Mouse (Mus musculus): Measurements from ENCODE around the gene Gm28043. TPM values are rescaled to one million over a fixed set of nuclear protein-coding genes. Genes with fewer than 3 reads are reported as not detected.

Gene Gm28043
- total and polyA plus RNA-seq, 3 experiments: 1.3 to 3.4 TPM; not detected in 1

- no peaks in the 10 kb centered on the region for H3K4me1 ChIP-seq (ENCODE audit: control insufficient read depth in 1 of 2, insufficient read depth in 2 of 2, low read length in 2 of 2)
- H3K27me3 ChIP-seq (ENCODE audit: control insufficient read depth in 1 of 2, insufficient read depth in 2 of 2, low read length in 2 of 2): no peaks in the 10 kb centered on the region
- DNase-seq (ENCODE audit: low read depth, low spot score): no peak
- H3K27ac ChIP-seq (ENCODE audit: control insufficient read depth, low read depth, low read length): no peak overlapping the region
- H3K79me2 ChIP-seq (ENCODE audit: control insufficient read depth, insufficient read depth, low read length, poor library complexity): no peaks in the 10 kb centered on the region
- no peaks in the 10 kb centered on the region for H3K9me3 ChIP-seq (replicated peaks; ENCODE audit: insufficient read depth, low read length)
- H3K9ac ChIP-seq (ENCODE audit: control insufficient read depth, low read depth, low read length, poor library complexity, severe bottlenecking): no peak overlapping the region
- TF ChIP-seq CHD1 (IDR thresholded peaks at IDR 0.05; ENCODE audit: low read depth, low read length) (no peak), USF1 (IDR thresholded peaks at IDR 0.05; ENCODE audit: low read depth, low read length) (no peak), ETS1 (IDR thresholded peaks at IDR 0.05; ENCODE audit: low read depth, low read length) (no peak), TAL1 (IDR thresholded peaks at IDR 0.05; ENCODE audit: low read length) (no peak), ZKSCAN1 (IDR thresholded peaks at IDR 0.05; ENCODE audit: low read depth, low read length) (no peak), HCFC1 (IDR thresholded peaks at IDR 0.05; ENCODE audit: low read depth, low read length) (no peak), CHD2 (IDR thresholded peaks at IDR 0.05; ENCODE audit: low read length) (no peak), POLR2AphosphoS2 (IDR thresholded peaks at IDR 0.05; ENCODE audit: low read length) (no peak), MYB (IDR thresholded peaks at IDR 0.05; ENCODE audit: low read depth, low read length) (no peak), RAD21 (IDR thresholded peaks at IDR 0.05; ENCODE audit: low read depth, low read length) (no peak), CTCF (IDR thresholded peaks at IDR 0.05 in 2 of 3, conservative IDR thresholded peaks at IDR 0.05 in 1 of 3; ENCODE audit: control insufficient read depth in 1 of 3, insufficient read depth in 1 of 3, low read depth in 2 of 3, low read length in 3 of 3, poor library complexity in 1 of 3, severe bottlenecking in 1 of 3) (no peak), ELF1 (IDR thresholded peaks at IDR 0.05; ENCODE audit: low read depth, low read length) (no peak), MAZ (IDR thresholded peaks at IDR 0.05; ENCODE audit: low read depth, low read length) (no peak), POLR2A (IDR thresholded peaks at IDR 0.05; ENCODE audit: control insufficient read depth in 1 of 2, insufficient read depth in 1 of 2, low read depth in 1 of 2, low read length in 2 of 2, poor library complexity in 1 of 2) (no peak)
- H3K36me3 ChIP-seq (ENCODE audit: control insufficient read depth in 1 of 2, insufficient read depth in 2 of 2, low read length in 2 of 2): no peaks in the 10 kb centered on the region
- no peak overlapping the region for H3K4me3 ChIP-seq (ENCODE audit: control insufficient read depth in 1 of 2, insufficient read depth in 1 of 2, low read depth in 2 of 2, low read length in 2 of 2)
Observed at GRCm38 (mm10) chr17:29586921-29587320, 27.8 kb upstream of the Gm28043 start.

GRCm38 (mm10) chr17:29589221-29589898 lies 25.3 kb upstream of the Gm28043 start:
- no peaks in the 10 kb centered on the region for H3K36me3 ChIP-seq (ENCODE audit: control insufficient read depth in 1 of 2, insufficient read depth in 2 of 2, low read length in 2 of 2)
- H3K9me3 ChIP-seq (replicated peaks; ENCODE audit: insufficient read depth, low read length): no peaks in the 10 kb centered on the region
- H3K79me2 ChIP-seq (ENCODE audit: control insufficient read depth, insufficient read depth, low read length, poor library complexity): no peaks in the 10 kb centered on the region
- H3K4me3 ChIP-seq (ENCODE audit: control insufficient read depth in 1 of 2, insufficient read depth in 1 of 2, low read depth in 2 of 2, low read length in 2 of 2): no peak overlapping the region
- H3K27ac ChIP-seq (ENCODE audit: control insufficient read depth, low read depth, low read length): no peak overlapping the region
- H3K9ac ChIP-seq (ENCODE audit: control insufficient read depth, low read depth, low read length, poor library complexity, severe bottlenecking): no peak overlapping the region
- DNase-seq (ENCODE audit: low read depth, low spot score): no peak
- TF ChIP-seq USF2 (IDR thresholded peaks at IDR 0.05; ENCODE audit: borderline replicate concordance in 1 of 2, insufficient read depth in 1 of 2, low read depth in 1 of 2, low read length in 2 of 2): no peak
- TF ChIP-seq E2F4 (IDR thresholded peaks at IDR 0.05; ENCODE audit: borderline replicate concordance, low read depth, low read length): no peak
- no peaks in the 10 kb centered on the region for H3K4me1 ChIP-seq (ENCODE audit: control insufficient read depth in 1 of 2, insufficient read depth in 2 of 2, low read length in 2 of 2)
- no peaks in the 10 kb centered on the region for H3K27me3 ChIP-seq (ENCODE audit: control insufficient read depth in 1 of 2, insufficient read depth in 2 of 2, low read length in 2 of 2)
